Mouse (Mus musculus) forebrain, postnatal 0 days (tissue): ENCODE data around the gene Cabp2. TPM values are rescaled to one million over a fixed set of nuclear protein-coding genes. Genes with fewer than 3 reads are reported as not detected.
"Not testable (repeated sequence)": the region's sequence is repeated elsewhere in the genome, so short reads cannot be mapped to it uniquely, and the experiment has no call there.

Experiments
- ATAC-seq: fragments of 200-750 bp; cut with Nextera tagmentation; 2 replicates; pipeline ENCODE4 v1.8.0; 2017; ENCODE audit warnings: mild to moderate bottlenecking, moderate library complexity
- DNase-seq: peaks from one replicate; pipeline ENCODE4 v3.0.0-alpha.2; 2015
- H3K27ac ChIP-seq: fragments of 300-500 bp; sonication (generic); 2 replicates; pipeline ENCODE4 v1.5.1; 2014; ENCODE audit warnings: low read depth, mild to moderate bottlenecking, antibody characterized with exemption, low read length, moderate library complexity, mixed read lengths
- H3K27me3 ChIP-seq: fragments of 300-500 bp; sonication (generic); 2 replicates; pipeline ENCODE4 v1.6.1; 2014; ENCODE audit warnings: mild to moderate bottlenecking, low read length, mixed read lengths; ENCODE audit not compliant: insufficient read depth
- H3K36me3 ChIP-seq: fragments of 300-500 bp; sonication (generic); 2 replicates; pipeline ENCODE4 v1.6.1; 2014; ENCODE audit warnings: mild to moderate bottlenecking, moderate library complexity; ENCODE audit not compliant: insufficient read depth
- H3K4me1 ChIP-seq: fragments of 300-500 bp; sonication (generic); 2 replicates; pipeline ENCODE4 v1.6.1; 2014; ENCODE audit warnings: antibody characterized with exemption; ENCODE audit not compliant: insufficient read depth
- H3K4me2 ChIP-seq: fragments of 300-500 bp; sonication (generic); 2 replicates; pipeline ENCODE4 v1.6.1; 2014; ENCODE audit warnings: low read depth, mild to moderate bottlenecking, moderate library complexity
- H3K4me3 ChIP-seq: fragments of 300-500 bp; sonication (generic); 2 replicates; pipeline ENCODE4 v1.5.1; 2014; ENCODE audit warnings: low read depth, low read length, mixed read lengths
- H3K9ac ChIP-seq: fragments of 300-500 bp; sonication (generic); 2 replicates; pipeline ENCODE4 v1.6.1; 2014; ENCODE audit warnings: mild to moderate bottlenecking
- H3K9me3 ChIP-seq: fragments of 300-500 bp; sonication (generic); 2 replicates; pipeline ENCODE4 v1.6.1; 2016; ENCODE audit warnings: low read length
- CTCF ChIP-seq: sonication (generic); IDR thresholded peaks from 2 replicates; pipeline ENCODE4 v1.5.1; 2016; ENCODE audit warnings: antibody characterized with exemption, control low read depth, low read depth
- WGBS: fragments of 180-500 bp; shearing (Covaris S2); extraction: QIAGEN DNeasy Blood & Tissue Kit; methylation state at CpG from one replicate; pipeline ENCODE4 v1.1.7; 2014; 5-methylcytosine and 5-hydroxymethylcytosine counted together
- polyA plus RNA-seq: library from polyadenylated mRNA; unstranded; fragments of >200 nt; fragmentation: Nextera tagmentation; extraction: Ambion mirVana; gene quantifications from 2 replicates; pipeline ENCODE4 v1.2.1, GENCODE M21; 2015
- total RNA-seq: library from RNA; depleted of rRNA; stranded (reverse); fragments of >200 nt; gene quantifications from 2 replicates; pipeline ENCODE4 v1.2.3, GENCODE M21; 2014

Gene Cabp2
- total and polyA plus RNA-seq, 2 experiments from 2014 or later, result not detected

- Histone ChIP-seq H3K27ac (no peak overlapping the region), H3K36me3 (no peaks in the 10 kb centered on the region), H3K9ac (no peak overlapping the region), H3K4me1 (no peaks in the 10 kb centered on the region), H3K4me2 (no peak overlapping the region), H3K4me3 (no peak overlapping the region), H3K9me3 (no peaks in the 10 kb centered on the region), H3K27me3 (no peaks in the 10 kb centered on the region)
- 84% methylated on average over 6 of the region's 6 CpGs for WGBS
- no peak for DNase-seq
- no peak for TF ChIP-seq CTCF
- ATAC-seq, result no peak
Measured at GRCm38 (mm10) chr19:4066280-4066679, 15.1 kb upstream of the Cabp2 start.

- no peaks in the 10 kb centered on the region for H3K27me3 ChIP-seq
- TF ChIP-seq CTCF, result no peak
- H3K9ac ChIP-seq, result no peak overlapping the region
- no peak overlapping the region for H3K4me3 ChIP-seq
- H3K4me1 ChIP-seq, result no peaks in the 10 kb centered on the region
- no peak overlapping the region for H3K27ac ChIP-seq
- no peak overlapping the region for H3K4me2 ChIP-seq
- no peaks in the 10 kb centered on the region for H3K36me3 ChIP-seq
- no peak for ATAC-seq
- DNase-seq, result no peak
- no peaks in the 10 kb centered on the region for H3K9me3 ChIP-seq
Measured at GRCm38 (mm10) chr19:4066877-4067276, 14.5 kb upstream of the Cabp2 start.

GRCm38 (mm10) chr19:4068242-4068641, 13.1 kb upstream of the Cabp2 start:
- DNase-seq, H3K4me3 ChIP-seq, H3K9ac ChIP-seq, H3K4me1 ChIP-seq, ATAC-seq, H3K4me2 ChIP-seq, H3K27me3 ChIP-seq, H3K27ac ChIP-seq, H3K9me3 ChIP-seq, H3K36me3 ChIP-seq: not testable (repeated sequence)
- WGBS, result 91% methylated on average over 2 of the region's 2 CpGs

- Histone ChIP-seq H3K36me3 (no peaks in the 10 kb centered on the region), H3K9ac (no peak overlapping the region), H3K9me3 (no peaks in the 10 kb centered on the region), H3K27me3 (no peaks in the 10 kb centered on the region), H3K4me2 (no peak overlapping the region), H3K4me3 (no peak overlapping the region), H3K27ac (no peak overlapping the region), H3K4me1 (no peaks in the 10 kb centered on the region)
- WGBS, result 60% methylated on average over 15 of the region's 15 CpGs
- no peak for DNase-seq
- ATAC-seq, result no peak
- no peak for TF ChIP-seq CTCF
Measured at GRCm38 (mm10) chr19:4068717-4069410, 12.5 kb upstream of the Cabp2 start.

GRCm38 (mm10) chr19:4070311-4070710, 11.1 kb upstream of the Cabp2 start:
- Histone ChIP-seq H3K9ac (no peak overlapping the region), H3K4me2 (no peak overlapping the region), H3K4me3 (no peak overlapping the region), H3K27me3 (no peaks in the 10 kb centered on the region), H3K27ac (no peak overlapping the region), H3K4me1 (no peaks in the 10 kb centered on the region), H3K36me3 (no peaks in the 10 kb centered on the region), H3K9me3 (no peaks in the 10 kb centered on the region)
- 79% methylated on average over 15 of the region's 15 CpGs for WGBS
- ATAC-seq (no peak), DNase-seq (no peak)
- TF ChIP-seq CTCF, result no peak

- no peak overlapping the region for H3K4me3 ChIP-seq
- H3K27me3 ChIP-seq, result no peaks in the 10 kb centered on the region
- ATAC-seq, result no peak
- no peaks in the 10 kb centered on the region for H3K36me3 ChIP-seq
- no peaks in the 10 kb centered on the region for H3K9me3 ChIP-seq
- DNase-seq, result no peak
- no peaks in the 10 kb centered on the region for H3K4me1 ChIP-seq
- H3K9ac ChIP-seq, result no peak overlapping the region
- no peak for TF ChIP-seq CTCF
- 80% methylated on average over 8 of the region's 8 CpGs for WGBS
- no peak overlapping the region for H3K27ac ChIP-seq
- no peak overlapping the region for H3K4me2 ChIP-seq
Measured at GRCm38 (mm10) chr19:4070756-4071155, 10.6 kb upstream of the Cabp2 start.

- H3K9ac ChIP-seq, result no peak overlapping the region
- no peaks in the 10 kb centered on the region for H3K4me1 ChIP-seq
- no peak overlapping the region for H3K27ac ChIP-seq
- DNase-seq (no peak), ATAC-seq (no peak)
- TF ChIP-seq CTCF, result no peak
- WGBS, result 91% methylated on average over 6 of the region's 6 CpGs
- no peaks in the 10 kb centered on the region for H3K36me3 ChIP-seq
- no peak overlapping the region for H3K4me3 ChIP-seq
- no peak overlapping the region for H3K4me2 ChIP-seq
- H3K9me3 ChIP-seq, result no peaks in the 10 kb centered on the region
- no peaks in the 10 kb centered on the region for H3K27me3 ChIP-seq
Measured at GRCm38 (mm10) chr19:4071406-4071805, 10.0 kb upstream of the Cabp2 start.
